Mouse (Mus musculus) left cerebral cortex, postnatal 25 days (tissue): Measurements from ENCODE around the gene Sppl2b. TPM values are rescaled to one million over a fixed set of nuclear protein-coding genes. Genes with fewer than 3 reads are reported as not detected.

Experiments used
- DNase-seq, 2 experiments: peaks; one replicate each; pipeline ENCODE4 v3.0.0; 2022; ENCODE audit warnings: low spot score in 2 of 2, mixed read lengths in 1 of 2
- intact Hi-C: fragments of 180-260 bp; cut with DNase I; formaldehyde crosslinking; loops from one replicate; pipeline ENCODE4 v1.15.1; 2025
- total RNA-seq, 2 experiments: library from RNA; stranded (reverse); gene quantifications; 2 replicates each; pipeline ENCODE4 v1.2.3; 2021

Sppl2b gene
- total RNA-seq, 2 experiments from 2014 or later: 58.6 to 66.2 TPM

- no peak for DNase-seq
Measured at GRCm38 (mm10) chr10:80880901-80881300, 25.8 kb downstream of the Sppl2b start.

GRCm38 (mm10) chr10:80881301-80881700, 26.2 kb downstream of the Sppl2b start:
- peak in 1 of 2 experiments; percentile 63 for DNase-seq
- intact Hi-C loops: loop anchor here (2.0 kb wide), 1 partner anchor 114 kb away; no protein-coding TSS in a partner anchor

More at GRCm38 (mm10) chr10:80880901-80881300, 25.8 kb downstream of the Sppl2b start:
- intact Hi-C loops: loop anchor here (1.0 to 2.0 kb wide), 2 partner anchors 59 to 114 kb away; no protein-coding TSS in a partner anchor

DNA sequence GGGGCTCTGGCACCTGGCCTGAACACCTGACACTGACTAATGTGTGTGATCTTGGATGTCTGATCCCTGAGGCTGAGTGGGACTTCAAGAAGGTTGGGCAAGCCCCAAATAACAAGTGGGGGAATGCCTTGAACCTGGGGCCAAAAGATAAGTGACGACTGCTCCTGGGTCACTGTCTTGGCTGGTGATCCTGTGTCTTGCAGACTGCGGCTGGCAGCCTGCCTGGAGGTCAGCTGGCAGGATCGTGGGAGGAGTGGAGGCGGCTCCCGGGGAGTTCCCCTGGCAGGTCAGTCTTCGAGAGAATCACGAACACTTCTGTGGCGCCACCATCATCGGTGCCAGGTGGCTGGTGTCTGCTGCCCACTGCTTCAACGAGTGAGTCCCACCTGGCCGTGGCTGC, 32.1 kb downstream of the Sppl2b start:
- intact Hi-C loops: no loop called here
- DNase-seq: no peak

- intact Hi-C loops: no loop called here
- DNase-seq: no peak
Measured at GRCm38 (mm10) chr10:80895100-80895499, 40.0 kb downstream of the Sppl2b start.

DNA sequence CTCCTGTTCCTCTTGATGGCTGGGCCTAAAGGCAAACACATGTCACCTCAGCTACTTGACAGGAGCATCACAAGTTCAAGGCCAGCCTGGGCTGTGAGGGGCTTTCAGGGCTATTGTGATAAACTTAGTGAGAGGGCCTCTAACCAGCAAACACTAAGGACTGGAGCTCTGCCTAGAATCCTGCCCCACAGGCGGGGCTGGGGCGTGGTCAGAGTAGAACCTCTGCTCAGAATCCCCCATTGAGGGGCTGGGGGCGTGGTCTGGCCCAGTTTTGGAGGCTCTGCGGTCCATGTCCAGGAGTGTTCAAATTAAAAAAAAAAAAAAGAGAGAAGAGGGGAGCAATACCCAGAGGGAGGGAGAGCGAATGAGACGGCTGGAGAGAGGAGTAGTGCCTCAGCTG, 40.6 kb downstream of the Sppl2b start:
- intact Hi-C loops: no loop called here
- DNase-seq: no peak

GRCm38 (mm10) chr10:80896581-80897485, 41.8 kb downstream of the Sppl2b start:
- intact Hi-C loops: no loop called here
- DNase-seq: no peak

DNA sequence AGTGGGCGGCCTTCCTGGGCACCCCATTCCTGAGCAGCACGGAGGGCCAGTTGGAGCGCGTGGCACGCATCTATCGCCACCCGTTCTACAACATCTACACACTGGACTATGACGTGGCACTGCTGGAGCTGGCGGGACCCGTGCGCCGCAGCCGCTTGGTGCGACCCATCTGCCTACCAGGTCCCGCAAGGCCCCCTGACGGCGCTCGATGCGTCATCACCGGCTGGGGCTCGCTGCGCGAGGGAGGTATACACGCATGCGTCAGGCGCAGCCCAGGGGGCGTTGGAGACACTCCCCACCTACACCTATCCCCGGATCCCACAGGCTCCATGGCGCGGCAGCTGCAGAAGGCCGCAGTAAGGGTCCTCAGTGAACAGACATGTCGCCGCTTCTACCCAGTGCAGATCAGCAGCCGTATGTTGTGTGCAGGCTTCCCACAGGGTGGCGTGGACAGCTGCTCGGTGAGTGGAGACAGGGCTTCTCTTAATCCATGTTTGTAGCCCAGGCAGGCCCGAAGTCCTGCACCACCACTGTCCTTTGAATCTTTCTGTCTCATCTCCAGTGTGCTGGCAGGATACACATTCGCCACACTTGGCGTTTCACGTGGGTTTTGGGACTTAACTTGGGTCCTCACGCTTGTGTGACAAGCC, 42.9 kb downstream of the Sppl2b start:
- intact Hi-C loops: no loop called here
- peak; percentile 73 to 81 for DNase-seq

GRCm38 (mm10) chr10:80899074-80899473, 44.0 kb downstream of the Sppl2b start:
- intact Hi-C loops: no loop called here
- no peak for DNase-seq

GRCm38 (mm10) chr10:80899591-80900317, 44.7 kb downstream of the Sppl2b start:
- no peak for DNase-seq
- intact Hi-C loops: no loop called here

DNA sequence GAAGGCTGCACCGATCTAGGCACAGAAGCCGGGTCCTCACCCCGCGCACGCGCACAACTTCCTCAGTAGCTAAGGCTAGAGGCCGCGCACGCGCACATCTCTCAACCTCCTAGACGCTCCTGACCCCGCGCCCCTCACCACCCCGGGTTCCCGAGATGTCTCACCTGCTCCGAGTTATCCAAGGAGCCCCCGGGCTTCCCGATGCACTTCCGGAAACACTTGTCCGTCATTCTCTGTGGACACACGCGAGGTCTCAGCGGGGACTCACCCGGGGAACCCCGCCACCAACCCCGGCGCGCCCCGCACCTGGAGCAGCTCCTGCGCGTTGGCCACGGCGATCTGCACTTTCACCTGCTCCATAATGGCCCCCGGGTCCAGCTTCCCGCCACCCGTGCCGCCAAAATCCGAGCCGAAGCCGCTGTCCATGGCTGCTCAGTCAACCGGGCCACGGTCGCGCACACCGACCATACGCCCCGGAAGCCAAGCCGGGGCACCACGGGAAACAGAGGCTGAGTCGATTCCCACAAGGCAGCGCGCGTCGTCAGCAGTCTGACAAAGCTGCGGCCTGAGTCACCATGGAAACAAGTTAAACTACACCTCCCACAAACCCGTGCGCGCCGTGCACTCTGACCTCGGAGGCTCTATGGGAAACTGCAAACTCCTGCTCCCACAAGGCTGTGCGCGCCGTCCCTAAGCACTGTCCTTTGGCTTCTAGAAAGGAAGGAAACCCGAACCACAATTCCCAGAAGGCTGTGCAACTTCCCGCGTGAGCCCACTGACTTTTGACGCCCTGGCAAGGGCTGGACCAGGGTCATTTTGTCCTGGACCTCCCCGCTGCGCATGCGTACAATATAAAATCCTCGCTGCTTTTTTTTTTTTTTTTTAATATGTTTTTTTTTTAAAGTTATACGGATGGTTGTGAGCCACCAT, 45.5 kb downstream of the Sppl2b start, which contains the start of gene Timm13:
TSS of gene Timm13 (minus strand) at position 652 of the 930 bp plus-strand sequence.
- peak; percentile 99 to 100 for DNase-seq
- intact Hi-C loops: no loop called here

- DNase-seq: no peak
- intact Hi-C loops: no loop called here
Measured at GRCm38 (mm10) chr10:80901409-80902272, 46.6 kb downstream of the Sppl2b start.

DNA sequence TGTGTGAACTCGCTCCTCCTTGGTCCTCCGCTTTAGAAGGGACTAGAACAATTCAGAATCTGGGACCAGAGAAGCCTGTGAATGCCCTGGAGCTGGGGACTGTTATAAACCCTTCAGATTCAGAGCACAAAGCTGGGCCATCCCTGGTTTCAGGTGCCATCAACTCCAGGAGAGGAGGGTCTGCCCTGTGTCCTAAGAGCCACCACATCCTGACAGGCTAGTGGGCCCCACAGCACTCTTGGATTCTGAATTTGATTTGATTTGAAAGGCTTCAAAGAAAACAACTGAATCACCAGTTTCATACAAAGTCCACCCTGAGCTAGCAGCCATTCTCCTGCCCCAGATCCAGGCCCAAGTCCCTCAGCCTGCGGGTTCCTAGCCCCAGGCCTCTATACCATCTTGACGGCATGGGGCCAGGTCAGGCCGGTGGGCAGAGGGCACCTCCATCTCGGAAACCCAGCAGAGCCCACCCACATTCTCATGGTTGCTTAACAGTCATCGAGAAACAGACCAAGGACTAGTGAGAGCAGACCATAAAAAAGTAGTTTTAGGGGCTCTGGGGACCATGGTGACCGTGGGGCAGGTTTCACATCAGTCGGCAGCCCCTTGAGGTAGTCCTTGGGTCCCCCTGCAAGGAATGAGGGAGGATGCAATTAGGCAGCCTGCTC, 47.3 kb downstream of the Sppl2b start:
- DNase-seq: no peak
- intact Hi-C loops: no loop called here

DNA sequence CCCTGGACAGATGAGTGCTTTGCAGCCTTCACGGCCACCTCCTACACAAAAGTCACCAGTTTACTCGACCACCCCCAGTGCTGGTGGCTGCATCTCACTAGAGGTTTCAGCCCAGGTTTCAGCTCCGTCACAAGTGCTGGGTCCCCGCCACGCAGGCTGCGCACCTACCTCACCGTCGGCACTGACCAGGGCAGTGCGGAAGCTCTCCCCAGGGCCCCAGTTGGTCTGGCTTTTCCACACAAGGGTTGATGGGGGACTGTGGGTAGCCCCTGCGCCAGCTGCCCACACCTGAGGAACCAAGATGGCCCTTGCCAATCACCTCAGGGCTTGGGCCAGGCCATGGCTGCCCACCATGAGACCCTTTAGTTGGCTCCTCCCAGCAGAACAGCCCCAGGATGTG, 48.2 kb downstream of the Sppl2b start:
- intact Hi-C loops: no loop called here
- no peak for DNase-seq

GRCm38 (mm10) chr10:80904004-80904693, 49.1 kb downstream of the Sppl2b start:
- intact Hi-C loops: no loop called here
- no peak for DNase-seq

DNA sequence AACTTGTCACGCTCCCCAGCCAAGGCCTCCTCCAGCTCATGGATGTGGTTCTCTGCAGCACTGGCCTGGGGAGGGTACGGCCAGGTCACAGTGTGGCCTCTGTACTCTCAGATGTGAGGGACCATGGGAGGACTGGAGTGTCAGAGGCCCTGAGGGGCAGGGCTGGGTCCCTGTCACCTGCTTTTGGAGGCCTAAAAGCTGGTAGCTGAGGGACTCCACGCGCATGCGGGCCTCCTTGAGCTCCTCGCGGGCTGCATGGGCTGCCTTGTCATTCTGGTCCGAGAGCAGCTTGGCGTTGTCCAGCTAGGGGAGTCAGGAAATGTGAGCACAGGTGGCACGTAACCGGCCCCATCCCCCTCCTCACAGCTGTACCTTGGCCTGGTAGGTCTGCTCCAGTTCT, 49.6 kb downstream of the Sppl2b start:
- no peak for DNase-seq
- intact Hi-C loops: no loop called here

DNA sequence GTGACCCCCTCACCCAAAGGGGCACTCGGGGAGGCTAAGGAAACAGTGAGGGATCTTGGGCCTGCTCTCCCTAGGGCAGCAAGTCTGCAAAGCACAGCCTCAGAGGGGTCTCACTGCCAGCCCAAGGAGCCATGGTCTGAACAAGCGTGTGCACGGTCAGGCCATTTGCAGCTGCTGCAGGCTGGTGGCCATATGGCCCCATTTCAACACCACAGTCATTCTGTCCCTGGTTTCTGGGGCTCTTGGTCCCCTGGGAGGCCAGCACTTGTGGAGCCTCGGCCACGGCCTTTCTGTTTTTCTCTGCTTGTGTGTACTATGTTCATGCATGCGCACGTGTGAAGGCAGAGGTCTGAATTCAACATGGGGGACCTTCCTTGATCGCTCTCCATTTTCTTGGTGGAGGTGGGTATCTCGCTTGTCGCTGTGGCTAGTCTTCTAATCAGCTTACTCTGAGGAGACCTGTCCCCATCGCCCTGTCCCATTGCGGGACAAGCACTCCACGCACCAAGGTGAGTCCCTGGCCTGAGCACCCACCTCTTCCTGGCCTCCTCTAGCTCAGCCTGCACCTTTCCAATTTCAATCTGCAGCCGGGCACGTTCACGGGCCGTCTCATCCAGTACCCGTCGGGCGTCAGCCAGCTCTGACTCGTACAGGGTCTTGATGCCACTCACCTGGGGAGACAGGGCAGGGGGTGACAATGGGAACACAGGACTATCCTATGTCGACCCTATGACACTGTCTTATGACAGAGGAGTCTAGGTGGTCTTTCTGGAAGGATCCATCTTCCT, 54.5 kb downstream of the Sppl2b start:
- intact Hi-C loops: no loop called here

More for the DNA sequence above, 54.5 kb downstream of the Sppl2b start:
- DNase-seq: no peak
